Mouse (Mus musculus): ENCODE measurements around the gene Svs1. TPM values are rescaled to one million over a fixed set of nuclear protein-coding genes. Genes with fewer than 3 reads are reported as not detected.

Gene Svs1
- polyA plus RNA-seq, 1 experiment from 2014 or later = not detected

DNA sequence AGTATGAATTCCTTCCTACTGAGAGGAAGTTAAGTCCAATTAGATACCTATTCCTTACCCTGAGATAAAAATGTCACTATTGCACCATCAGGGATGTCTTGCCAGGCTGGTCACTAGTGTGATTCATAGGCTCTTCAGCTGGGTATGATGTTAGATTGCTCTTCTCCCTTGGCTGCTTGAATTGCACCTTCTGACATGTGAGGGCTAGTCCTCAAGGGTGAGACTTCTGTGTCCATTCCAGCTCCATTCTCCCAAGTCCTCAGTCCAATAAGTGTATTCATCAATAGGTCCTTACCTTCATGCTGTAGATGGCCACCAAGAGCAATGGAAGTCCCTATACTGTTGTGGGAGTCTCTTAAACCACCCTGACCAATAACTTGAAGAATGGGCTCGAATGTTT lies 7.0 kb upstream of the Svs1 start:
- Histone ChIP-seq H3K4me2 (replicated peaks) (no peak overlapping the region), H3K9me3 (no peaks in the 10 kb centered on the region), H3K36me3 (no peaks in the 10 kb centered on the region), H3K27ac (replicated peaks) (no peak overlapping the region), H3K9ac (replicated peaks) (no peak overlapping the region), H3K4me1 (no peaks in the 10 kb centered on the region), H3K27me3 (no peaks in the 10 kb centered on the region), H3K4me3 (no peak overlapping the region)
- whole genome bisulfite sequencing = 59% methylated on average over 1 of the region's 1 CpGs
- no peak for ATAC-seq (ENCODE audit: low FRiP score, low read depth)

DNA sequence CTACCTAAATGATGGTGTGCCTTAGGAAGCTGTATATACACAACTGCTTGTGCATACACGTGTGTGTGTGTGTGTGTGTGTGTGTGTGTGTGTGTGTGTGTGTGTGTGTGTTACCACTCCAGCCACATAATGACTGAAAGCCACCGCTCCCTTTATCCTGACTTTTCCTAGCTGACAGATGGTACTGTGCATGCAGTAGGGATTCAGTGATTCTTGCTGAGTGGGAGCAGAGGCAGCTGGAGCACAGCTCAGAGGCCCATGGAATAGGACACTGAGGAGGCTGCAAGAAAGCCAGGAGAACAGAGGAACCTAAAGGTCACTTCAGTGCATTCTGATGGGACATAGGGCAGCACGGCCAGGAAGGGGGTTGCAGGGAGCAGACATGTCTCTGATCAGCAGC lies 4.4 kb upstream of the Svs1 start:
- H3K9ac ChIP-seq (replicated peaks) = no peak overlapping the region
- no peaks in the 10 kb centered on the region for H3K9me3 ChIP-seq
- no peak overlapping the region for H3K27ac ChIP-seq (replicated peaks)
- H3K36me3 ChIP-seq = no peaks in the 10 kb centered on the region
- no peak overlapping the region for H3K4me2 ChIP-seq (replicated peaks)
- no peaks in the 10 kb centered on the region for H3K27me3 ChIP-seq
- no peak overlapping the region for H3K4me3 ChIP-seq
- H3K4me1 ChIP-seq = no peaks in the 10 kb centered on the region
- WGBS = 88% methylated on average over 3 of the region's 3 CpGs
- ATAC-seq (ENCODE audit: low FRiP score, low read depth) = no peak

DNA sequence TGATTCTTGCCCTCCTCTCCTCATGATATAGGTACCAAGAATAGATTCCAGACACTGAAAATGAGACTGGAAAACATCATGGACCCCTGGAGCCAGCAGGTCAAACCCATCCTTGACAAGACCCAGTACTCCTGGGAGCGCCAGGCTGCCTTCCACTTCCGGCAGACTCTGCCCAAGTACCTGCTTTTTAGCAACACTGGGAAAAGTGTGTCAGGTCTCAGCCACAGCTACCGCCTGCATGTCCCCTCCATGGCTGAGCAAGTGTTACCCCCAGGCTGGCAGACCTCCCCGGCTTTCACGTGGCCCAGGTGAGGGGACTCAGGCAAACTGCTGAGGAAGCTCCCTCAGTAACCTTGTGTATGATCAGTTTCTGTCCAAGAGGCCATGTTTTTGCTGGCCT lies 3.3 kb downstream of the Svs1 start:
- H3K9ac ChIP-seq (replicated peaks) = no peak overlapping the region
- no peaks in the 10 kb centered on the region for H3K27me3 ChIP-seq
- H3K4me1 ChIP-seq = no peaks in the 10 kb centered on the region
- no peak overlapping the region for H3K27ac ChIP-seq (replicated peaks)
- no peaks in the 10 kb centered on the region for H3K36me3 ChIP-seq
- WGBS = 92% methylated on average over 5 of the region's 5 CpGs
- no peak for ATAC-seq (ENCODE audit: low FRiP score, low read depth)
- no peak overlapping the region for H3K4me3 ChIP-seq
- H3K9me3 ChIP-seq = no peaks in the 10 kb centered on the region
- no peak overlapping the region for H3K4me2 ChIP-seq (replicated peaks)

DNA sequence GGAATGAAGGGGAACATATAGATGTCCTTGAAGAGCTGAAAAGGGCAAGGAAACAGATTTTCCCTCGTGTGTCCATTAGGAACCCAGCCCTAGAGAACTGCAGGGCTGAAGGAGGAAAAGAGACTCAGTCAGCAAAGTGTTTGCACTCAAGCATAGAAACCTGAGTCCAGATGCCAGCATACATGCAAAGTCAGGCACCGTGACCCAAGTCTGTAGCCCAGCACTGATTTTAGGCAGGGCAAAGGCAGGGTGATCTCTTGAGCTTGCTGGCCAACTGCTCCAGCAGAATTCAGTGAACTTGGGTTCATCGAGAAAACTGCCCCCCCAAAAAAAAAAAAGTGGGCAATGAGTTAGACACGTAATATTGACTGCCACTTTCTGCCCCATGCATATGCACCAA lies 5.3 kb downstream of the Svs1 start:
- WGBS = 84% methylated on average over 4 of the region's 4 CpGs
- Histone ChIP-seq H3K9me3 (no peaks in the 10 kb centered on the region), H3K27ac (replicated peaks) (no peak overlapping the region), H3K9ac (replicated peaks) (no peak overlapping the region), H3K36me3 (no peaks in the 10 kb centered on the region), H3K4me1 (no peaks in the 10 kb centered on the region), H3K27me3 (no peaks in the 10 kb centered on the region), H3K4me2 (replicated peaks) (no peak overlapping the region), H3K4me3 (no peak overlapping the region)
- no peak for ATAC-seq (ENCODE audit: low FRiP score, low read depth)

DNA sequence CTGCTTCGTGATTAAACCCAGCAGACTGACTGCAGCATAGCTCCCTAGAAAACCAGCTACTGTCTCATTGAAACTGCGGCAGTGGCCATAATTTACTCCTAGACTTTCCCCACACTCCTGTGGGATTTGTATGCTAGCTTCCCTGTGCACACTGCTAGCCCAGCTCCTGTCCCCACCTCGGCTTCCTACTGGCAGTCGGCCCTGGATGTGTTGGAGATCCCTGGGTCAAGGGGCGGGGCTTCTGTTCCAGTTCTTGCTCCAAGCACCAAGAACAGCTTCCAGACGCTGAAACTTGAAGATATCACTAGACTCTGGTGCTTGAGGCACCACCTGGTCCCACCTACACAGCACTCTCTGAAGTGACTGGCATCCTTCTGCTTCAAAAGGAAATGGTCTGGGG lies 11.5 kb downstream of the Svs1 start:
- Histone ChIP-seq H3K9me3 (no peaks in the 10 kb centered on the region), H3K27ac (replicated peaks) (no peak overlapping the region), H3K4me3 (no peak overlapping the region), H3K4me1 (no peaks in the 10 kb centered on the region), H3K36me3 (no peaks in the 10 kb centered on the region), H3K4me2 (replicated peaks) (no peak overlapping the region), H3K9ac (replicated peaks) (no peak overlapping the region), H3K27me3 (no peaks in the 10 kb centered on the region)
- WGBS = 76% methylated on average over 6 of the region's 6 CpGs
- ATAC-seq (ENCODE audit: low FRiP score, low read depth) = no peak

DNA sequence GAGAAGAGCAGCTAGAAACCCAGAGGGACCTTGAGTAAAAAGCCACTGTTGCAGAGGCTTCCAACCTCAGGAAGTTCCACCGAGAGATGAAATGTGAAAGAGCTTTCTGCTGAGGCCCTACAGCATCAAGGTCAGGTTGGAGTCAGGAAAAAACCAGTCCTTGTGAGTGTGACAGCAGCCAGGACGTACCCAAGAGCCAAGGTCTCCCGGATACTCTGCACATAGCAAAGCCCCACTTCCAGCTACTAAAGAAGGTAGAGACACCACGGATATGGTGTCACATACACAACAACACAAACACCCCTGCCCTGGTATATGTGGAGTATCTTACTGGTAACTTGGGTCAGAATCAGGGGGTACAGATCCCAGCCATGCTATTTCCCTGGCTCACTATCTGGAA lies 12.1 kb downstream of the Svs1 start:
- no peak overlapping the region for H3K4me2 ChIP-seq (replicated peaks)
- ATAC-seq (ENCODE audit: low FRiP score, low read depth) = no peak
- no peak overlapping the region for H3K27ac ChIP-seq (replicated peaks)
- no peaks in the 10 kb centered on the region for H3K36me3 ChIP-seq
- 86% methylated on average over 4 of the region's 4 CpGs for WGBS
- H3K9me3 ChIP-seq = no peaks in the 10 kb centered on the region
- no peaks in the 10 kb centered on the region for H3K27me3 ChIP-seq
- no peak overlapping the region for H3K4me3 ChIP-seq
- H3K4me1 ChIP-seq = no peaks in the 10 kb centered on the region
- no peak overlapping the region for H3K9ac ChIP-seq (replicated peaks)

DNA sequence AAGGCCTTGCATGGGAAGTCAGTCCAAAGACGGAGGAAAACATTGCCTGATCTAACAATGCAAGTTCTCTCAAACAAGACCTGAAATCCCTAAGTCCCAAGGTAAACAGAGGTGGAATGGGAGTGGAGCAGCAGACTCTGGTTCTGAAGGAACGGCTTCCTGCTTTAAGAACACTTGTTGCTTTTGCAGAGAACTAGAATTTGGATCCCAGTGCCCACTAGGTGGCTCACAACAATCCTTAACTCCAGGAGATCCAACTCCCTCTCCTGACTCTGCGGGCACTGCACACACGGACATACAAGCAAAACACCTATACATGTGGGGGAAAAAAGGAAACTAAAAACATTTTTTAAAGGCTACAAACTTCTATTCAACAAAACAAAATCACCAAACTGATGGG lies 16.7 kb downstream of the Svs1 start:
- ATAC-seq (ENCODE audit: low FRiP score, low read depth) = no peak
- H3K27ac ChIP-seq (replicated peaks) = no peak overlapping the region
- no peaks in the 10 kb centered on the region for H3K36me3 ChIP-seq
- no peak overlapping the region for H3K4me3 ChIP-seq
- no peaks in the 10 kb centered on the region for H3K27me3 ChIP-seq
- H3K4me1 ChIP-seq = peaks cover 3% of the 10 kb centered on the region
- H3K9ac ChIP-seq (replicated peaks) = no peak overlapping the region
- no peak overlapping the region for H3K4me2 ChIP-seq (replicated peaks)
- no peaks in the 10 kb centered on the region for H3K9me3 ChIP-seq
- WGBS = 44% methylated on average over 4 of the region's 4 CpGs

DNA sequence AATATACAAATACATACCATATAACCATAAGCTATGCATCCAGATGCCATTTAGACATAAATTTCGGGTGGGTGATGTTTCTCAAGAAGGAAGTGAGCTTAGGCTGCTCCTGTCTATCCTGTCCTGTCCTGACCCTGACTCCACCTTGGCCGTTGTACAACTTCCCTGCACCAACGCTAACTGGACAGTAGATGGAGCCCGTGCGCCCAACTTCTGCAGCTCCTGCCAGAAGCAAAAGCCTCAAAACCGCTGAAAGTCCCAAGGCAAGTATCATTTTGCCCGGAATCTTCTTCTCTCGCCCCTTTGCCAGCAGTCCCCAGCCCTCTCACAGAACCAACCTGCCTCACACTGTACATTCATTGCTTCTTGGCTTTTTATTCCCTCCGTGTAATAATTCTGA lies 21.3 kb downstream of the Svs1 start:
- H3K27me3 ChIP-seq = no peaks in the 10 kb centered on the region
- no peak for ATAC-seq (ENCODE audit: low FRiP score, low read depth)
- no peak overlapping the region for H3K9ac ChIP-seq (replicated peaks)
- H3K27ac ChIP-seq (replicated peaks) = no peak overlapping the region
- WGBS = under 1% methylated on average over 9 of the region's 9 CpGs
- H3K4me2 ChIP-seq (replicated peaks) = peak overlapping the region; percentile 49
- H3K9me3 ChIP-seq = no peaks in the 10 kb centered on the region
- peak overlapping the region; percentile 12 for H3K4me3 ChIP-seq
- peaks cover 12% of the 10 kb centered on the region for H3K4me1 ChIP-seq
- H3K36me3 ChIP-seq = no peaks in the 10 kb centered on the region

DNA sequence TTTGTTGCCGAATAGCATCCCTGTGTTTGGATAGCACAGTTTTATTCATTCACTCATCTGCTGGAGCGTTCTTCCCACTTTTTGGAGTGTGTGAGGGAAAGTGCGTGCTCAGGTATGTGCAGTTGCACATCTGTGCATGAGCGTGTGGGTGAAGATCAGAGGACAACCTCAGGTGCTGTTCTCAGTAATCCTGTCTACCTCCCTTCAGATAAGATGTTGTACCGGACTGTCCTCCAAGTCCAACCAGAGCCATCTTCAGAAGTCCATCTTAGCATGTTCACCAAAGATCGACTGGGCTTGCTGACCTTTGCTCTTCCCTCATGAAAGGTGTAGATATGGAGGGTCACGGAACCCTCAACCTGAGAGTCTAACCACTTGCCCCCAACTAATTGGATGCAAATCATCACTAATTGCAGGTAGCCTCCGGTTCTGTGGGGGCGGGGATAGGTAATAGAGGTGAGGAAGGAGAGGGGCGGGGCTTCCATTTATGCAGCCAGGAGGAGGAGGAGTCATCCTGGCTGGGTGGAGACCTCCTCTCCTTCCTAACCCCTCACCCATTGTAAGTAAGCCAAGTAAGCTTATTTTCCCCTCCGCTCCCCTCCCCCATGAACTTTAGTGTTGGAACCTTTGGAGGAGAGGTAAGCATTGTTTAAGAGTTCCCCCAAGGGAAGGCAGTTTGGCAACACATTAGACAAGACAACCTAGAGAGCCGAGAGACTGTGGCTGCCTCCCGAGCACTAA lies 21.9 kb downstream of the Svs1 start:
- H3K4me3 ChIP-seq = peak overlapping the region; percentile 12
- 0 out of 2 replicates have a peak, but pooled peaks have one; percentile 19 for ATAC-seq (ENCODE audit: low FRiP score, low read depth)

DNA sequence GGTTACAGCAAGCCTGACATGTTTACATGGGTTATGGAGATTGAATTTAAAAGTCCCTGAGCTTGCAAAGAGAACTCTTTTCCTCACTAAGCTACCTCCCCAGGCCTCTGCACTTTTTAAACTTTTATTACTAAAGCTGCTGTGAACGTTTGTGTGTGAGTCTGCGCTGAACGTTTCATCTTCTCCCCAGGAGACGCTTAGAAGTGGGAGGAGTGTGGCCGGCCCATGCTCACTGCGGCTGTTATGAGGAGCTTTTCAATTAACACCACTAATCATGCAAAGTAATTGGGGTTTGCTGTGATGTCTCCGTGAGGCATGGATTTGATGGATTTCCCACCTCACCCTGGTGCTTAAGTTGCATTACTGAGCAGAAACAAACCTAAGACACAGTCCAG lies 22.5 kb downstream of the Svs1 start:
- Histone ChIP-seq H3K27me3 (no peaks in the 10 kb centered on the region), H3K9ac (replicated peaks) (no peak overlapping the region), H3K4me1 (peaks cover 12% of the 10 kb centered on the region), H3K36me3 (no peaks in the 10 kb centered on the region), H3K4me3 (no peak overlapping the region), H3K4me2 (replicated peaks) (peak overlapping the region; percentile 49; the same call in 1 of the 2 replicates), H3K9me3 (no peaks in the 10 kb centered on the region), H3K27ac (replicated peaks) (no peak overlapping the region)
- no peak for ATAC-seq (ENCODE audit: low FRiP score, low read depth)
- 49% methylated on average over 7 of the region's 7 CpGs for whole genome bisulfite sequencing

More for the DNA sequence above, 21.9 kb downstream of the Svs1 start:
- Histone ChIP-seq H3K9ac (replicated peaks) (no peak overlapping the region), H3K9me3 (no peaks in the 10 kb centered on the region), H3K4me1 (peaks cover 12% of the 10 kb centered on the region), H3K27me3 (no peaks in the 10 kb centered on the region), H3K27ac (replicated peaks) (no peak overlapping the region), H3K36me3 (no peaks in the 10 kb centered on the region), H3K4me2 (replicated peaks) (peak overlapping the region; percentile 49)
- 36% methylated on average over 13 of the region's 13 CpGs for WGBS

DNA sequence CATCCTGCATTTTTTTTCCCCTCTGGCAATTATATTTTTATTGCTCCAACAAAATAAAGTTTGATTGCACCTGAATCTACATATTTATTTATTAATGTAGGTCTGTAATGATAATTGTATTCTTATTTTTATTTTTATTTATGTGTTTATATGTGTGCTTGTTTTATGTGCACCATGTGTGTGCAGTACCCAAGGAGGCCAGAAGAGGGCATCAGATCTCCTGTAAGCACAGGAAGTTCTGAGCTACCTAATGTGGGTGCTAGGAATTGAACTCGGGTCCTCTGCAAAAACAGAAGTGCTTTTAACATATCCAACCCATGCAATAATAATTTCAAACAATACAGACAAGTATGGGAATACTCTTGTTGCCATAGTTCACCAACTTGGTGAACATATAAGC lies 23.0 kb downstream of the Svs1 start:
- no peak for ATAC-seq (ENCODE audit: low FRiP score, low read depth)
- WGBS = 88% methylated on average over 1 of the region's 1 CpGs

DNA sequence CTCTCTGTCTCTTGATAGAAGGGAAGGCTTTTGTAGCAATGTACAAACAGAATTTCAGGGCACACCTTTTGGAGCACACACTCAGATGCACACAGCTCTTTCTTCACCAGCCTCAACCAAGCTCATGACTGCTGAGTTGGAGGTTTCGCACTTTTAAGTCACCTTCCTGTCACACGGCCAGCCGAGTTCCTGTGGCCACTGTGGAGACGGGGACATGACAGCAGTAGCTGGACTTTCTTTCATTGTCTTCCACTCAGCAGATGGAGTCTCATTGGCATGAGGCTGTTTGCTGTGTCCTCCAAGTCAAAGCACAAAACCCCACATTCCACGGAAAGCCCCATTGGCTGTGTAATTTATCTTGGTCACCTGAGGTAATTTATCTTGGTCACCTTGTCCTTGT lies 24.5 kb downstream of the Svs1 start:
- ATAC-seq (ENCODE audit: low FRiP score, low read depth) = no peak
- Histone ChIP-seq H3K4me3 (no peak overlapping the region), H3K4me1 (peaks cover 12% of the 10 kb centered on the region), H3K27ac (replicated peaks) (no peak overlapping the region), H3K4me2 (replicated peaks) (no peak overlapping the region), H3K9me3 (no peaks in the 10 kb centered on the region), H3K27me3 (no peaks in the 10 kb centered on the region), H3K9ac (replicated peaks) (no peak overlapping the region), H3K36me3 (no peaks in the 10 kb centered on the region)
- WGBS = 86% methylated on average over 5 of the region's 5 CpGs

More for the DNA sequence above, 23.0 kb downstream of the Svs1 start:
- no peaks in the 10 kb centered on the region for H3K27me3 ChIP-seq
- H3K9me3 ChIP-seq = no peaks in the 10 kb centered on the region
- no peak overlapping the region for H3K4me3 ChIP-seq
- peaks cover 12% of the 10 kb centered on the region for H3K4me1 ChIP-seq
- H3K36me3 ChIP-seq = no peaks in the 10 kb centered on the region
- no peak overlapping the region for H3K9ac ChIP-seq (replicated peaks)
- no peak overlapping the region for H3K4me2 ChIP-seq (replicated peaks)
- H3K27ac ChIP-seq (replicated peaks) = no peak overlapping the region

DNA sequence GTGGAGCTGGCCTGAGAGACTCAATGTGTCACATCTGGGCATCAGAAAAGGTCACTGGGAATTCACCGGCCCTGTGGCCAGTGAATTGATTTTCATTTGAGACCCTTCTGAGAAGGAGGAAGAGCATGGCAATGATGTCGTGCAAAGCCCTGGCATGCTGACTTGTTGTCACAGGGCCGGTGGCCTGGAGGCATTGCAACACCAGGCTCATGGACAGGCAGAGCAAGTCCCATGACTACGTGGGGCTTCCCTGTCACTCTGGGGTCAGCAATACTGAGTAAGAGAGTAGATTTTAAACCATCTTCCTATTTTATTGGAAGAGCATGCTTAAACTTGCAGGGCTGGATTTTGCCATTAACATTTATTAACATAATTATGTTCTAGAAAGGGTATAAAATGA lies 26.4 kb downstream of the Svs1 start:
- Histone ChIP-seq H3K27me3 (no peaks in the 10 kb centered on the region), H3K4me3 (no peak overlapping the region), H3K9ac (replicated peaks) (no peak overlapping the region), H3K4me1 (peaks cover 12% of the 10 kb centered on the region), H3K9me3 (no peaks in the 10 kb centered on the region), H3K36me3 (no peaks in the 10 kb centered on the region), H3K27ac (replicated peaks) (no peak overlapping the region), H3K4me2 (replicated peaks) (no peak overlapping the region)
- 83% methylated on average over 4 of the region's 4 CpGs for WGBS
- no peak for ATAC-seq (ENCODE audit: low FRiP score, low read depth)
